Mouse (Mus musculus): Measurements from ENCODE around the gene Olfr355. TPM values are rescaled to one million over a fixed set of nuclear protein-coding genes. Genes with fewer than 3 reads are reported as not detected.

The Olfr355 gene
- polyA plus RNA-seq (2015; fragmentation: Nextera tagmentation; extraction: Ambion mirVana) = not detected in 2 replicates

DNA sequence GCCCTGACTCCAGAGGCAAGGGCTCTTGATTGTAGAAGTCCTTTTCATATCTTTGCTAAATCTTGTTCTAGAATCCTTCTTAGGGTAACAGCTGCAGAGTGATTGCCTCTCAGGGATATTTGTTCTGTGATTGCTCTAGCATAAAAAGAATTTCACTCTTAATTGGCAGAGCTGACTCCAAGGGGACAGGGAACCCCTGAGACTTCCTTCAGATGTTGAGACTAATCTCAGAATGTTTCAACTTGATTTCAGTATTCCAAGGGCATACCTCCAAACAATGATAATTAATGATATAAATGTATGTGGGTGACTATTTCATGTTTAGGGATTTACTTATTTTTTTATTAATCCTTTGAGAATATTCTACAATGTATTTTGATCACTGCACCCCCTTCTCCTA, at the start of gene Olfr355:
Gene Olfr355, minus strand, starts transcription at position 101 of the 400 bp plus-strand sequence.
- Histone ChIP-seq H3K4me1 (ENCODE audit: insufficient read depth, low read length) (no peaks in the 10 kb centered on the region), H3K27me3 (ENCODE audit: insufficient read depth, low read length) (no peaks in the 10 kb centered on the region), H3K36me3 (ENCODE audit: insufficient read depth, low read length) (no peaks in the 10 kb centered on the region), H3K9me3 (ENCODE audit: low read length) (0 out of 2 replicates have a peak, but pooled peaks cover 6% of the 10 kb centered on the region), H3K4me2 (replicated peaks; ENCODE audit: low read depth, low read length) (no peak within 1 kb of the TSS), H3K9ac (replicated peaks; ENCODE audit: low read length) (no peak within 1 kb of the TSS), H3K27ac (ENCODE audit: low read length) (no peak within 1 kb of the TSS), H3K4me3 (ENCODE audit: low read length) (no peak within 1 kb of the TSS)
- ATAC-seq (ENCODE audit: low FRiP score, low TSS enrichment) = no peak

DNA sequence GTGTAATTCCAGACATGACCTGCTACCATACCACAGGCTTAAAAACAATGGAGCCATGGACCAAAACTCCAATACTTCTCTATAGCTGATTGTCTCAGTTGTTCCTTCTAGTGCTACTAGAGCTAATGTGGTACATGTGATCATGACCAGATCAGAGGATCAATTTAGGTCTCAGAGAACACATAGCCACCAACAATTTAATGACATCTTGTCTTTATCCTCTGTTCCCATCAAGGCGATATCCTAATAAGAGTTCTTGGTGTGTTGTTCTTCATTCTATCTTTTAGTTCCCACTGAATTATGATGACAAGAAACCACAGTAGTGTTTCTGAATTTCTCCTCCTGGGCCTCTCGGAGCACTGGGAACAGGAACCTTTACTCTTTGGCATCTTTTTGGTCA, 8.1 kb upstream of the Olfr355 start, which contains the start of gene Olfr356:
Gene Olfr356, plus strand, starts transcription at position 301 of the 400 bp plus-strand sequence.
- H3K27me3 ChIP-seq (ENCODE audit: insufficient read depth, low read length) = no peaks in the 10 kb centered on the region
- H3K4me2 ChIP-seq (replicated peaks; ENCODE audit: low read depth, low read length) = no peak within 1 kb of the TSS
- no peak within 1 kb of the TSS for H3K4me3 ChIP-seq (ENCODE audit: low read length)
- 90% methylated on average over 2 of the region's 2 CpGs for WGBS
- ATAC-seq (ENCODE audit: low FRiP score, low TSS enrichment) = no peak
- H3K36me3 ChIP-seq (ENCODE audit: insufficient read depth, low read length) = no peaks in the 10 kb centered on the region
- H3K9ac ChIP-seq (replicated peaks; ENCODE audit: low read length) = no peak within 1 kb of the TSS
- no peaks in the 10 kb centered on the region for H3K9me3 ChIP-seq (ENCODE audit: low read length)
- no peaks in the 10 kb centered on the region for H3K4me1 ChIP-seq (ENCODE audit: insufficient read depth, low read length)
- H3K27ac ChIP-seq (ENCODE audit: low read length) = no peak within 1 kb of the TSS

GRCm38 (mm10) chr2:36905380-36905779, 23.3 kb downstream of the Olfr355 start, which contains the start of gene Olfr354:
Olfr354 (plus strand) TSS chr2:36905680.
- H3K4me3 ChIP-seq (ENCODE audit: low read length) = no peak within 1 kb of the TSS
- H3K9ac ChIP-seq (replicated peaks; ENCODE audit: low read length) = no peak within 1 kb of the TSS
- H3K27me3 ChIP-seq (ENCODE audit: insufficient read depth, low read length) = no peaks in the 10 kb centered on the region
- H3K27ac ChIP-seq (ENCODE audit: low read length) = no peak within 1 kb of the TSS
- H3K4me1 ChIP-seq (ENCODE audit: insufficient read depth, low read length) = no peaks in the 10 kb centered on the region
- H3K36me3 ChIP-seq (ENCODE audit: insufficient read depth, low read length) = no peaks in the 10 kb centered on the region
- no peak within 1 kb of the TSS for H3K4me2 ChIP-seq (replicated peaks; ENCODE audit: low read depth, low read length)
- no peaks in the 10 kb centered on the region; the same call in 1 of the 2 replicates for H3K9me3 ChIP-seq (ENCODE audit: low read length)
- ATAC-seq (ENCODE audit: low FRiP score, low TSS enrichment) = no peak

DNA sequence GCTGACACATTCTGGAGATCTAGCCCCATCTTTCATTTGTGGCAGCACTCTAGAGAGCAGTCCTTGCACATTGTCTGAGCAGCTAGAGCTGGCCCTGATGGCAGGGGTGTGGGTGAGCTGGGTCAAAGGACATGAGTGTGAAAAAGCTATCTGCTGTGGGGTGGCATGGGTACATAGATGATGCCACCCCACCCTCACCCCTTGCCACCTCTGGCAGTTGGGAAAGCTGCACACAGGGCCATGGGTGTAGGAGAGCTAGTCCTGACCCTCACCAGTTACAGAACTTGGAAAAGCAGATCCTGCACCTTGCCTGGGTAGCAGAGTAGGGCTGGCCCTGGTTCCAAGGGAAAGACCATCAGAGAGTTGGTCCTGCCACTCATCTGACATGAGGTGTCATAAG, 31.6 kb downstream of the Olfr355 start:
- Histone ChIP-seq H3K4me1 (ENCODE audit: insufficient read depth, low read length) (no peaks in the 10 kb centered on the region), H3K36me3 (ENCODE audit: insufficient read depth, low read length) (no peaks in the 10 kb centered on the region), H3K27me3 (ENCODE audit: insufficient read depth, low read length) (no peaks in the 10 kb centered on the region), H3K9me3 (ENCODE audit: low read length) (peaks cover 12% of the 10 kb centered on the region), H3K4me2 (replicated peaks; ENCODE audit: low read depth, low read length) (no peak overlapping the region), H3K4me3 (ENCODE audit: low read length) (no peak overlapping the region), H3K9ac (replicated peaks; ENCODE audit: low read length) (no peak overlapping the region), H3K27ac (ENCODE audit: low read length) (no peak overlapping the region)
- no peak for ATAC-seq (ENCODE audit: low FRiP score, low TSS enrichment)

- Histone ChIP-seq H3K4me3 (ENCODE audit: low read length) (no peak within 1 kb of the TSS), H3K4me2 (replicated peaks; ENCODE audit: low read depth, low read length) (no peak within 1 kb of the TSS), H3K9ac (replicated peaks; ENCODE audit: low read length) (no peak within 1 kb of the TSS), H3K27ac (ENCODE audit: low read length) (no peak within 1 kb of the TSS), H3K27me3 (ENCODE audit: insufficient read depth, low read length) (no peaks in the 10 kb centered on the region), H3K36me3 (ENCODE audit: insufficient read depth, low read length) (no peaks in the 10 kb centered on the region), H3K4me1 (ENCODE audit: insufficient read depth, low read length) (no peaks in the 10 kb centered on the region), H3K9me3 (ENCODE audit: low read length) (peaks cover 9% of the 10 kb centered on the region; the same call in 1 of the 2 replicates)
- ATAC-seq (ENCODE audit: low FRiP score, low TSS enrichment) = no peak
These were observed 35.9 kb downstream of the Olfr355 start, which contains the start of gene Olfr353 for GRCm38 (mm10) chr2:36892836-36893235. Olfr353 (minus strand) TSS chr2:36892936.

Other genes with a start within 250 kb of the Olfr355 start
- not detected in 2 replicates for gene Olfr346, start 243.1 kb downstream of the Olfr355 start, polyA plus RNA-seq (2015; fragmentation: Nextera tagmentation; extraction: Ambion mirVana)
- gene Olfr347, start 197.0 kb downstream of the Olfr355 start, polyA plus RNA-seq (2015; fragmentation: Nextera tagmentation; extraction: Ambion mirVana) = not detected in 2 replicates
- not detected in 2 replicates for gene Olfr348, start 144.6 kb downstream of the Olfr355 start, polyA plus RNA-seq (2015; fragmentation: Nextera tagmentation; extraction: Ambion mirVana)
- not detected in 2 replicates for gene Olfr50, start 138.4 kb downstream of the Olfr355 start, polyA plus RNA-seq (2015; fragmentation: Nextera tagmentation; extraction: Ambion mirVana)
- gene Olfr3, start 111.9 kb downstream of the Olfr355 start, polyA plus RNA-seq (2015; fragmentation: Nextera tagmentation; extraction: Ambion mirVana) = not detected in 2 replicates
- gene Olfr350, start 82.6 kb downstream of the Olfr355 start, polyA plus RNA-seq (2015; fragmentation: Nextera tagmentation; extraction: Ambion mirVana) = not detected in 2 replicates
- not detected in 2 replicates for gene Olfr351, start 66.2 kb downstream of the Olfr355 start, polyA plus RNA-seq (2015; fragmentation: Nextera tagmentation; extraction: Ambion mirVana)
- not detected in 2 replicates for gene Olfr352, start 60.4 kb downstream of the Olfr355 start, polyA plus RNA-seq (2015; fragmentation: Nextera tagmentation; extraction: Ambion mirVana)
- not detected in 2 replicates for gene Olfr353, start 36.0 kb downstream of the Olfr355 start, polyA plus RNA-seq (2015; fragmentation: Nextera tagmentation; extraction: Ambion mirVana)
- not detected in 2 replicates for gene Olfr354, start 23.2 kb downstream of the Olfr355 start, polyA plus RNA-seq (2015; fragmentation: Nextera tagmentation; extraction: Ambion mirVana)
- not detected in 2 replicates for gene Olfr356, start 8.2 kb upstream of the Olfr355 start, polyA plus RNA-seq (2015; fragmentation: Nextera tagmentation; extraction: Ambion mirVana)
- gene Olfr357, start 64.9 kb upstream of the Olfr355 start, polyA plus RNA-seq (2015; fragmentation: Nextera tagmentation; extraction: Ambion mirVana) = not detected in 2 replicates
- not detected in 2 replicates for gene Olfr358, start 80.4 kb upstream of the Olfr355 start, polyA plus RNA-seq (2015; fragmentation: Nextera tagmentation; extraction: Ambion mirVana)
- gene Olfr360, start 136.8 kb upstream of the Olfr355 start, polyA plus RNA-seq (2015; fragmentation: Nextera tagmentation; extraction: Ambion mirVana) = not detected in 2 replicates
- not detected in 2 replicates for gene Olfr361, start 160.4 kb upstream of the Olfr355 start, polyA plus RNA-seq (2015; fragmentation: Nextera tagmentation; extraction: Ambion mirVana)
- gene Olfr362, start 189.0 kb upstream of the Olfr355 start, polyA plus RNA-seq (2015; fragmentation: Nextera tagmentation; extraction: Ambion mirVana) = not detected in 2 replicates
- not detected in 2 replicates for gene Olfr364-ps1, start 210.4 kb upstream of the Olfr355 start, polyA plus RNA-seq (2015; fragmentation: Nextera tagmentation; extraction: Ambion mirVana)

Data from kidney, embryonic 16.5 days (tissue).